Mouse (Mus musculus): Measurements from ENCODE around the gene Txnrd3. TPM values are rescaled to one million over a fixed set of nuclear protein-coding genes. Genes with fewer than 3 reads are reported as not detected.

Txnrd3 gene
- total RNA-seq, 1 experiment from 2014 or later: 2.6 TPM

DNA sequence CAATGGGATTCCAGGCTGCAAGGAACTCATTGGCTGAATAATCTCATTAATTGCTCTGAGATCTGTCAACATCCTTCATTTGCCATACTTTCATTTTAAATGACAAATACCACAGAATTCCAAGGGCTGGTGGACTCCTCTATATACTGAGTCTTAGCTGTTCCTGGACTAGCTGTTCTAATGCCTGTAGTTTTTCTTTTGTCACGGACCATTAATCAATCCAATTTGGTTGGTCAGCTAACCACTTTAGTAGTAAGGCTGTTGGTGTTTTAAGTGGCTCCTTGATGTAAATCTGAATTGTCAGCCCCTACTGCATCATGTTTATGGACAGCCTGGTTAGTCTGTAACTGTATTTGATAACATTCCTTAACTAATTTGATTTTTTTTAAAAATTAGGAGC, 43.3 kb downstream of the Txnrd3 start:
- ATAC-seq (replicated peaks; ENCODE audit: insufficient number of reproducible peaks, low FRiP score, low TSS enrichment, poor library complexity, severe bottlenecking): no peak

- ATAC-seq (replicated peaks; ENCODE audit: insufficient number of reproducible peaks, low FRiP score, low TSS enrichment, poor library complexity, severe bottlenecking): no peak
Observed at GRCm38 (mm10) chr6:89706624-89707023, 62.8 kb downstream of the Txnrd3 start.

DNA sequence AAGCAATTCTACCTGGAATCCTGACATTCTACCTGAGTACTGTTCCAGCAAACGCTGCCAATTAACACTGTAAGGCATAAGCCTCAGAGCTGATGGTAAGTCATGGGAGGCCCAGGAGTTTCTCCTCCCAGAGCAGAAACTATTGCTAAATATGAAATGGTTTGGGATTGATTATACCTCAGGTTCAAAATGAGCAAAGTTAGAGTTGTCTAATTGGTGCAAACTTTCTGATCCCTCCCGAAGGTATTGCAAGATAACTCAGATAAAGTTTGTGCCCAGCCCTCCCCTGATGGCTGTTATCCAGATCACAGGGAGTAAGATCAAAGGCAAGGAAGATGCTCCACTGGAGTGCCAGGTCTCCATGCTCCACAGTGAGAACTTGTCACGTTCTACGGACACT, 63.5 kb downstream of the Txnrd3 start, which contains the start of gene Vmn1r40:
Vmn1r40 (plus strand) TSS at position 301 of the 400 bp plus-strand sequence.
- no peak for ATAC-seq (replicated peaks; ENCODE audit: insufficient number of reproducible peaks, low FRiP score, low TSS enrichment, poor library complexity, severe bottlenecking)

DNA sequence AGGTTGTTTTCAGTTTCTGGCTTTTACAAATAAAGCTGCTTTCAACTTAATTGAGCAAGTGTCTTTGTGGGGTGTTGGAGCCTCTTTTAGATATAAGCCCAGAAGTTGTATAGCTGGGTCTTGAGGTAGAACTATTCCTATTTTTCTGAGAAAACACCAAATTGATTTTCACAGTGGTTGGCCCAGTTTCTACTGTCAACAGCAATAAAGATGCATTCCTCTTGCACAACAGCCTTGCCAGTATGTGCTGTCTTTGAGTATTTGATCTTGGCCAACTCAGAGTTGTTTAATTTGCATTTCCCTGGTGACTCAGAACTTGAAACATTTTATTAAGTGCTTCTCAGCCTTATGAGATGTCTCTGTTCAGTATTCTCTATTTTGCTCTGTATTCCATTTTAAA, 74.3 kb downstream of the Txnrd3 start:
- ATAC-seq (replicated peaks; ENCODE audit: insufficient number of reproducible peaks, low FRiP score, low TSS enrichment, poor library complexity, severe bottlenecking): no peak

Other genes starting within 250 kb of the Txnrd3 start
- 0.29 to 0.68 TPM in 2 of 3 replicates, not detected in the other for gene Chchd6, start 48.3 kb upstream of the Txnrd3 start, total RNA-seq (2017)
- not detected in 3 replicates for gene Vmn1r40, start 63.6 kb downstream of the Txnrd3 start, total RNA-seq (2017)
- not detected in 3 replicates for gene Vmn1r41, start 96.8 kb downstream of the Txnrd3 start, total RNA-seq (2017)
- gene Vmn1r42, start 232.4 kb downstream of the Txnrd3 start, total RNA-seq (2017): not detected in 3 replicates
- gene Vmn1r43, start 232.4 kb downstream of the Txnrd3 start, total RNA-seq (2017): not detected in 3 replicates
- gene Vmn1r44, start 239.7 kb downstream of the Txnrd3 start, total RNA-seq (2017): not detected in 3 replicates